Mouse (Mus musculus): ENCODE measurements around the gene Olfr248.

DNA sequence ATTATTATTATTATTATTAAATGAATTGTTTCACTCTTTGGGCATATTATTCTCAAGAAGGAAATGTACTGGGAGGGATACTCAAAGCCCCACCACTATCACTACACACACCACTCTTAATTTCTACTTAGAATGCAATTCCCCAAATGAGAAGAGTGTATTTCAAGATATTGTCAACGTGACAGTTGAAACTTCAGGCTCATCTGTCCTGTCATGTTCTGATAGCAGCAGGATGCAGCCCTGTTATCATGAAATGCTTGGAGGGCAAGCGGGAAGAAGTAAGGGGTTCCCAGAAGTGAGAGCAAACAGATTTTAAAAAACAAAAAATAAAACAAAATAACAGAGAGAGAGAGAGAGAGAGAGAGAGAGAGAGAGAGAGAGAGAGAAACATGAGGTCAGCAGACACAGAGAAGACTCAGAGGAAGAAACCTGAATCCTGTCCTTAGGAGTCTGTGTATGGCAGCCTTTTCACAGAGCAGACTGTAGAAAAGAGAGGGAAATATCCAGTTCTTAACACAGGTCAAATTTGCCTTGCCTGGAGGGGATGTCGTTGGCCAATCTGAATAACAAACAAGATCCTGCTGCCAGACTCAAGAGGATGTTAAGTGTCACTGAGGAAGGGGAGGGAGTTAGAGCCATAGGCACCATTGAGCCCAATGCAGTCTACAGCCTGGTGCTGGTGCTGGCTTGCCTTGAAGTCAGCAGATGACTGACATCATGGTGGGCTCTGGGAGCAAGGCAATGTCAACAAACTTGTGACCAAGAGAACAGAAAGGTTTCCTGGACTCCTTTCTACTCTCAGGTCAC lies 35.5 kb downstream of the Olfr248 start:
- TF ChIP-seq CTCF (IDR thresholded peaks at IDR 0.05; ENCODE audit: extremely low read depth, insufficient read length, insufficient replicate concordance, low read depth, low read length) (no peak), POLR2A (IDR thresholded peaks at IDR 0.05; ENCODE audit: low read depth, low read length) (no peak)
